Mouse (Mus musculus) layer of hippocampus, adult 2 months (tissue): ENCODE data around the gene Tfdp1. TPM values are rescaled to one million over a fixed set of nuclear protein-coding genes. Genes with fewer than 3 reads are reported as not detected.
"Not testable (repeated sequence)": the region's sequence is repeated elsewhere in the genome, so short reads cannot be mapped to it uniquely, and the experiment has no call there.

Experiments
- DNase-seq, 2 experiments: peaks; one replicate each; pipeline ENCODE4 v3.0.0; 2022; ENCODE audit warnings: low spot score in 2 of 2
- H3K27ac ChIP-seq: fragments of 200-600 bp; 2 replicates; pipeline ENCODE4 v1.8.1; 2022
- H3K4me3 ChIP-seq: fragments of 200-600 bp; 2 replicates; pipeline ENCODE4 v1.8.1; 2022; ENCODE audit warnings: mild to moderate bottlenecking
- CTCF ChIP-seq: fragments of 200-600 bp; conservative IDR thresholded peaks from 2 replicates; pipeline ENCODE4 v1.8.1; 2022; ENCODE audit warnings: antibody characterized with exemption, mild to moderate bottlenecking, moderate library complexity
- long read RNA-seq, 2 experiments: library from polyadenylated mRNA; stranded (forward); transcript quantifications; one replicate each; pipeline ENCODE4 v2.0.0; 2021; ENCODE audit warnings: borderline mapping rate in 2 of 2
- total RNA-seq, 2 experiments: library from RNA; stranded (reverse); gene quantifications; 2 replicates each; pipeline ENCODE4 v1.2.3; 2021

Tfdp1 gene
- total RNA-seq: 10 to 100 TPM; 66.1 to 66.7 TPM
- long read RNA-seq, experiment 1, transcript Tfdp1-204 (12 exons, 2,511 nt): major isoform, 14 of 67 reads
- long read RNA-seq, experiment 1, partial matches to known transcripts: 5 of 67 reads
- long read RNA-seq, experiment 1, other reads (novel, unspliced or antisense): 40 of 67 reads
- long read RNA-seq, experiment 2, transcript Tfdp1-203 (11 exons, 2,421 nt): minor isoform, 6 of 99 reads
- long read RNA-seq, experiment 2, transcript Tfdp1-204 (12 exons, 2,511 nt): major isoform, 20 of 99 reads
- long read RNA-seq, experiment 2, transcript Tfdp1-201 (11 exons, 1,700 nt): minor isoform, 6 of 99 reads
- long read RNA-seq, experiment 2, partial matches to known transcripts: 5 of 99 reads
- long read RNA-seq, experiment 2, other reads (novel, unspliced or antisense): 62 of 99 reads

DNA sequence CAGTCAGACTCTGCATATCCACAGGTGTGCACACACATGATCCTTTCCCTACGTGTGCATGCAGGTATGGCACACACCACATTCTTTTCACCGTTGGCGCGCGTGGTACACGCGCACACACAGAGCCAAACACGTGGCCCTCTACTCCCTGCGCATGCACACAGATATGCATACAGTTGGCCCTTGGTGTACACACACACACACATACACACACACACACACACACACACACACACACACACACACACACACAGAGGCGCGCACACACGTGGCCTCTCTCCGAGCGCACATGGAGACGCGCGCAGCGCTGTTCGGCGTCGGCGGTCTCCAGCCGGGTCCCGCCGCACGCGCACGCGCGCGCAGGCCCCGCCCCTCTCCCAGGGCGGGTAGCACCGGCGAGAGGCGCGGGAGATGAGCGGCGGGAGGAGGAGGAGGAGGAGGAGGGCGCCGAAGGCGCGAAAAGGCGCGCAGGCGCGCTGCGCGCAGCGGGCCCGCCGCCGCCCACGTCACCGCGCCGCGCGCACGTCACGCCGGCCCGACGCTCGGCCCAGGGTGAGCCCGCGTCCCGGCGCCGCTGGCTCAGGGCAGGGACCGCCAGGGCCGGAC is at the start of gene Tfdp1:
TSS of gene Tfdp1 (plus strand) at position 497 of the 606 bp plus-strand sequence.
- TF ChIP-seq CTCF: no peak
- DNase-seq: peak; percentile 78 to 82
- H3K27ac ChIP-seq: peak within 1 kb of the TSS; percentile 84
- peak within 1 kb of the TSS; percentile 75 for H3K4me3 ChIP-seq

DNA sequence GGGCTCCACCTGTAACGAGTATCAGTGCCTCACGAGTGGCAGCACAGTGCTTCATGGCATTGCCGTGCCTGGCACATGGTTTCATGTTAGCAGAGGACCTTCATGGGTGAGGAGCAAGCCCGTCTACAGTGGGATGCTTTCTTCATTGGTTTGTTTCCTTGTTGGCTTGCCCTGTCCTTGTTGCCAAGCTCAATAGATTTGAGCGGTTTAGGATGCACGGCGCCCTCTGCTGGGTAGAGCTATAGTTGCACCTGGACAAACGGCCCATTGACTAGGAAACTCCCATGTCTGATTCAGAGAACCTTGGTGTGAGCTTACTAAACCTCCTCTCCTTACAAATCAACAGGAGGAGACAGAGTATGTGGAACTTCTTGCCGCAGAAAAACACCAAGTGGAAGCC is 46.2 kb upstream of the Tfdp1 start:
- peak; percentile 95 for TF ChIP-seq CTCF
- DNase-seq: peak; percentile 67 to 78
- Histone ChIP-seq H3K27ac (no peak overlapping the region), H3K4me3 (no peak overlapping the region)

DNA sequence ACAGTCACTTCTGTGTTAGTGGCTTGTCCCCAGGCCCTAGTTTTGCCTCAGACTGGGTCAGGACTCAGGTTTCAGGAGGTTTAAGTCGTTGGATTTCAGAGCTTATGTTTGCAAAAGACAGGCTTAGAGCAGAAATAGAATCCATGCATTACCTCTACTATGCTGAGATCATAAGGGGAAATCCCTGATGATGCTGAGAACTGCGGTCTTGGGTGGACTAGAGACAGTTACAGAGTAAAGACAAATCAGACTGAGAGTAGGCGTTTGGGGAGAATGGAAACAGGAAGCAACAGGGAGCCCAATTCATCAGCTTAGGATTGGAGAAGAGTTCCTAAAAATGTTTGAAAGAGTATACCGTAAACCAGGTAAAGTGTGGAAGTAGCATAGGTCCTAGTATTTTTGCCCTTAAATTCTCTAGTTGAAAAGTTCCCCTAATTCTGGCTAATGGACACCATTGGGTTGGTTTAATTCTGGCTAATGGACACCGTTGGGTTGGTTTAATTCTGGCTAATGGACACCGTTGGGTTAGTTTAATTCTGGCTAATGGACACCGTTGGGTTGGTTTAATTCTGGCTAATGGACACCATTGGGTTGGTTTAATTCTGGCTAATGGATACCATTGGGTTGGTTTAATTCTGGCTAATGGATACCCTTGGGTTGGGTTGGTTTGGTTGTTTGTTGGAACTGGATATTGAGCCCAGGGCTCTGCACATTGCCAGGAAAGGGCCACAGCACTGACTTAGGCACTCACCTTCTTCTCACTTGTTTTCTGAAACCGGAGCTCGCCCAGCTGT is 44.7 kb upstream of the Tfdp1 start:
- Histone ChIP-seq H3K4me3 (no peak overlapping the region), H3K27ac (no peak overlapping the region)
- no peak for DNase-seq
- TF ChIP-seq CTCF: no peak

DNA sequence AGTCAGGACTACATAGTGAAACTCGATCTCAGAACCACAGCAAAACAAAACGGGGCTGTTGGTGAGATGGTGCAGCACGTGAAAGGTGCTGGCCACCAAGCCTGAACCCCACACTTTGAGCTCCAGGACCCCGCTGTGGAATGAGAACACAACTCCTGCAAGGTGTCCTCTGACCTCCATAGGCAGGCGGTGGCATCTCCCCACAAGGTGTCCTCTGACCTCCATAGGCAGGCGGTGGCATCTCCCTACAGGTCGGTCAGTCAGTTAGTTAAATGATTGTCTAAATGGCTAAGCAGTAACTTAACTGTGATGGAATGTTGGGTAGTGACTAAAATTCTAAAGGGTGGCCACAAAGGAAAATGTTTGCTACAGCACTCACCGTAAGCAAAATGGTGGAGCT is 39.0 kb upstream of the Tfdp1 start:
- no peak for TF ChIP-seq CTCF
- DNase-seq: no peak
- Histone ChIP-seq H3K27ac (no peak overlapping the region), H3K4me3 (no peak overlapping the region)

DNA sequence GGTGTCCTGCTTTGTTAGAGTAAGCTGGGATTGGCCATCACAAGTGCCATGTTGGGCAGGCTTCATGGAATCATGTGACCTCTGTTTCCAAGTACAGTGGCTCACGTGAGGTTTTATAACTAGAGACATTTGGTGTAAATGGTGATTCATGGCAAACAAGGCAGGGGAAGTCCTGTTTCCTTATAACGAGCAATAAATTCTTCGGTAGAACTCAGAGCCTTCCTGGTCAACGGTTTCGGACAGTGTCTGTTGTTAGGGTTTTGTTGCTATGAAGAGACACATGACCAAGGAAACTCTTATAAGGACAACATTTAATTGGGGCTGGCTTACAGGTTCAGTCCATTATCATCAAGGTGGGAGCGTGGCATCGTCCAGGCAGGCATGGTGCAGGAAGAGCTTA is 37.5 kb upstream of the Tfdp1 start:
- H3K27ac ChIP-seq: no peak overlapping the region
- no peak for TF ChIP-seq CTCF
- H3K4me3 ChIP-seq: no peak overlapping the region
- DNase-seq: no peak

DNA sequence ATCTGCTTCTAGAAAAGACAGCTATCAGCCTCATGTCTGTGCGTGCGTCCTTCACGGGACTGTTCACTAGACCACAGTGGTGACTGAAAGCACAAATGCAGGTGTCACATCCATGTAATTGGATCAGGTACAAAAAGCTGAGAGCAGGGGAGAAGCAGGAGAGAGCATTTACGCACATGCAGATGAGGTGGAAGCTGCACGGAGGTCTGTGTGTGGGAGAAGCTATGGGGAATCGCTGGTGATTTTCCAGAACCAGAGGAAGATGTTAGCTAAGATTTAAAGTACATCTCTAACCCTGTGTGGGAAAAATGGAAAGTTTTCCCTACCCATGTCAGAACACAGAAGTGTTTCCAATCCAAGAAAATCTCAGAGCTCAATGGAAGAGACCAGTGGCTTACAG is 33.1 kb upstream of the Tfdp1 start:
- no peak for TF ChIP-seq CTCF
- H3K27ac ChIP-seq: no peak overlapping the region
- peak in 1 of 2 experiments; percentile 16 for DNase-seq
- no peak overlapping the region for H3K4me3 ChIP-seq

DNA sequence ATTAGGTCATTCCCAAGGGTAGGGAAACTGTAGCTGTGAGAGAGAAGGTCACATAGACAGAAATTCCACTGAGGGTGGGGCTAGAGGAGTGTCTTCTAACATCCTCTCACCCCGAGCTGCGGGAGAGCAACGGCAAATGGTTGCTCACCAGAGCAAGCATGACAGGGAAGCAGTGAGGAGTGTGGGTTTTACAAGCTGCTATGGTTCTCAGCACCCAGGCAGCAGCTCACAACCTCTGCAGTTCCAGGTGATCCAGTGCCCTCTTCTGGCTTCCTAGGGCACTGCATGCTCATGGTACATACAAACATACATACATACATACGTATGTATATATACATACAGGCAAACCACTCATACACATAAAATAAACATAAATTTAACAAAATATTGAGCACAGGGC is 32.7 kb upstream of the Tfdp1 start:
- TF ChIP-seq CTCF: peak; percentile 39
- DNase-seq: no peak
- H3K4me3 ChIP-seq: no peak overlapping the region
- no peak overlapping the region for H3K27ac ChIP-seq

DNA sequence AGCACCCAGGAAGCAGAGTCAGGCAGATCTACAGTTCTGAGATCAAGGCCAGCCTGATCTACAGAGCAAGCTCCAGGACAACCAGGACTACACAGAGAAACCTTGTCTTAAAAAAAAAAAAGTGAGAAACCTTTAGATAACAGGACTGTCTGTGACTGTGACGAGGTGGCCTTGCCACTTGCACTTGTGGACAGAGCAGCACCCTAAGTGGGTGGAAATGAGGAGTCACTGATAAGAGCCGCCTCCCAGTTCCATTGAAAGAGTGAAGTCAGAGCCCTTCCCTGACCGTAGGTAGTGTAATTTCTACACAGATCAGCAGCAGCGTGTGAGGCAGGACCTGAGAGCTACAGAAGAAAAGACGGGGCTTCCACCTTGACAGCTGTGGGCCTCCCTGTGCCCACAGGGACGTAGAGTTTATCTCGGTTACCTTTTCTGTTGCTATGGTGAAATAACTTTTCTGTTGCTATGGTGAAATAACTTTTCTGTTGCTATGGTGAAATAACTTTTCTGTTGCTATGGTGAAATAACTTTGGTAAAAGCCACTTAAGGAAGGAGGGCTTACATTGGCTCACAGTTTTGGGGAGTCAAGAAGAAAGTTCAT is 32.1 kb upstream of the Tfdp1 start:
- TF ChIP-seq CTCF: no peak
- no peak for DNase-seq
- no peak overlapping the region for H3K4me3 ChIP-seq
- H3K27ac ChIP-seq: no peak overlapping the region

DNA sequence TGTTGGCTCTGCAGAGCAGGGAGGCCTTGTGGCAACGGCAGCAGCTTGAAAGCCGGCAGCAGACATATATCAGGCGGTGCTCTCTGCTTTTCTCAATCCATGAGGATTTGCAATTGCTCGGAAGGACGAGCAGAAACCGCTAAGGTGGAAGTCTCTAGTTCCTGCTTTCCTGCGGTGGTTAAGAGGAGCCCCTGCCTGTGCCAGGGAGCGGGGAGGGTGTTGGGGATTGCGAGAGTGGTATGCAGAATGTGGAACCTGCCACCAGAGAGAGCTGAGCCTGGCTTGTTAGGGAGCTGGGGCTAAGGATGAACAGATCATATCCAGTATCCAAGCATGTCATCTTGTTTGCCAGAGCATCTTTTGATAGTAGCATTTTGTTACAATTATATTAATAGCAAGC is 31.6 kb upstream of the Tfdp1 start:
- DNase-seq: no peak
- Histone ChIP-seq H3K27ac (no peak overlapping the region), H3K4me3 (no peak overlapping the region)
- no peak for TF ChIP-seq CTCF

DNA sequence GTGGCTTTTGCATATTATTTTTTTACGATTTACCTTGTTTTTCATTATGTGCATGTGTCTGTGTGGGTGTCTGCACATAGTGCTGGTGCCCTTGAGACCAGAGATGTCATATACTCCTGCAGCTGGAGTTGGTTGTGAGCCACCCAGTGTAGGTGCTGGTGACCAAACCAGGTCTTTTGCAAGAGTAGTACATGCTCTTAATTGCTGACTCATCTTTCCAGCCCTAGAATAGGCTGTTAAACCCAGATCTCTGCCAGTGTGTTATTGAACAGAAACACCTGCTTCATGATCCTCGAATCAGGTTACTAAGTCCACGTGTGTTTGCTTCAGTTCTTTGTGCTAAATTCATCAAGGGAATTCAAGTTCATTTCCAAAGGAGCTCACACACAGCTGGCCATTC is 23.6 kb upstream of the Tfdp1 start:
- Histone ChIP-seq H3K4me3 (no peak overlapping the region), H3K27ac (no peak overlapping the region)
- no peak for DNase-seq
- TF ChIP-seq CTCF: no peak

DNA sequence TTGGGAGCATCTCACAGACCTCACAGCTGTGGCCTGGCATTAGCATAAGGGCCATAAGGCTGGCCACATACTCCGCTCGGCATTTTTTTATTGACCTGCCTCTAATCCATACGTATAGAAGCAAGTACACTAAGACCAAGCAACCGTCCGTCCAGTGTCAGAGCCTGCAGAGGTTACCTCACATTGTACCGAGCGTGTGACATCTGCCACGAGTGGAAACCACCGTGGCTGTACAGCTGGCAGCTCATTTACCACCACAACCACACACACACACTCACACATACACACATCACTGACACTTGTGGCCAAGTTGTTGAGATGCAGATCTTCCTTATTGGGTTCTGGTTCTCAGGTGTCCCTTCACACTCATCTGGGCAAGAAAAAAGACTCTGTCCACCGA is 21.9 kb upstream of the Tfdp1 start:
- Histone ChIP-seq H3K27ac (no peak overlapping the region), H3K4me3 (no peak overlapping the region)
- no peak for DNase-seq
- TF ChIP-seq CTCF: no peak

DNA sequence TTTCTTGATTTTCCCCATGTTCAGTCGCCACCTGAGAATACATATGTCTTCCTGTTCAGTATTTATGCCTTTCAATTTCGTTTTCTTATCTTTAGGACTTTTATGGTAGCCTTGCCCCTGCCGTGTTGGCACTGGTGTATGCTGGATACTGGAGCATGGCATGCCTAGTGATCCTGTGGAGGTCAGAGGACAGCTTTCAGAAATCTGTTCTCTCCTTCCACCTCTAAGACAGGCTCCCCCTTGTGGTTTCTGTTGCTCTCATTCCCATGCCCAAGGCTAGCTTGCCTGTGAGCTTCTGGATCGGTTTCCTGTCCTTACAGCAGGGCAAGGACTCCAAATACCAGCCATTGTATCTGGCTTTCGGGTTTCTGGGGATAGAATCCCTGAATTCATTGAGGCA is 12.0 kb upstream of the Tfdp1 start:
- TF ChIP-seq CTCF: peak; percentile 72
- Histone ChIP-seq H3K4me3 (no peak overlapping the region), H3K27ac (no peak overlapping the region)
- no peak for DNase-seq

DNA sequence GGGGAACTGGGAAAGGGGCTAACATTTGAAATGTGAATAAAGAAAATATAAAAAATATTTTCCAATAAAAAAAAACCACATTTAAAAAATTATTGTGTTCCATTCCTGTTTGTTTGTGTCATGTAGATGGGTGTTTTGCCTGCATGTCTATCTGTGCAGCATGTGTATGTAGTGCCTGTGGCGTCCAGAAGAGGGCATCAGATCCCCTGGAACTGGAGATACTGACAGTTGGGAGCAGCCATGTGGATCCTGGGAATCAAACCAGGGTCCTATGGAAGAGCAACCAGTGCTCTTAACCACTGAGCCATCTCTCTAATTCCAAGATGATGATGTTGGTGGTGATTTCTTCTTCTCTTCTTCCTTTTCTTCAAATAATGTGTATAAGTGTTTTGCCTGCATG is 3.9 kb upstream of the Tfdp1 start:
- Histone ChIP-seq H3K4me3 (no peak overlapping the region), H3K27ac (no peak overlapping the region)
- no peak for DNase-seq
- TF ChIP-seq CTCF: peak; percentile 46

DNA sequence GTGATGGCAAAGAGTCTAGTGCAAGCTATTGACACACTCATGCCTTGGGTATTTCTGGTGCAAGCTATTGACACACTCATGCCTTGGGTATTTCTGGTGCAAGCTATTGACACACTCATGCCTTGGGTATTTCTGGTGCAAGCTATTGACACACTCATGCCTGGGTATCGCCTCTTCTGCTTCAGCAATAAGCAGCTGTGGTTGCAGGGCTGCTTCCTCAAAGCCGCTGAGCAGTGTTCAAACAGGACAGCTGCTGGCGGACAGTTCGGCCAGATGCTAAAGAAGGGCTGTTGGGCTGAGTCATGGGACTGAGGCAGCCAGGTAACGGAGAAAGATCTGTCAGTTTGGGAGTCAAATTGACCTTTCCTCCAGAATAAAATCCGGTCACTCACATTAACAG is 1.3 kb upstream of the Tfdp1 start:
- not testable (repeated sequence) for H3K4me3 ChIP-seq

More for the DNA sequence above, 1.3 kb upstream of the Tfdp1 start:
- DNase-seq, H3K27ac ChIP-seq: not testable (repeated sequence)
